Mouse (Mus musculus) inflammation-experienced regulatory T-cells, adult 6 months (primary cell): ENCODE measurements at regions not wholly inside any gene's neighbourhood (a gene's known extent, or its start where the extent isn't known, plus 50 kb on each side); places are given as distances from the start of the nearest gene placed in this dataset.

ENCODE experiments used
- ATAC-seq: one replicate; pipeline ENCODE4 v1.8.0; 2017

- no peak for ATAC-seq
These were observed 923.2 kb upstream of the Gm7489 start for GRCm38 (mm10) chr15:52961491-52961890.

GRCm38 (mm10) chr15:52963918-52964317 lies 920.8 kb upstream of the Gm7489 start:
- ATAC-seq = no peak

GRCm38 (mm10) chr15:52964403-52964802 lies 920.3 kb upstream of the Gm7489 start:
- ATAC-seq = no peak

GRCm38 (mm10) chr15:52967801-52968235 lies 916.9 kb upstream of the Gm7489 start:
- ATAC-seq = no peak

GRCm38 (mm10) chr15:52982821-52983220 lies 901.9 kb upstream of the Gm7489 start:
- no peak for ATAC-seq

- ATAC-seq = peak; percentile 48
These were observed 894.1 kb upstream of the Gm7489 start for GRCm38 (mm10) chr15:52990580-52990979.

- no peak for ATAC-seq
These were observed 890.4 kb upstream of the Gm7489 start for GRCm38 (mm10) chr15:52994351-52994750.

GRCm38 (mm10) chr15:52999200-52999599 lies 885.5 kb upstream of the Gm7489 start:
- no peak for ATAC-seq

GRCm38 (mm10) chr15:52999776-53000175 lies 884.9 kb upstream of the Gm7489 start:
- ATAC-seq = no peak

GRCm38 (mm10) chr15:53001429-53001828 lies 883.3 kb upstream of the Gm7489 start:
- ATAC-seq = no peak

GRCm38 (mm10) chr15:53001964-53002363 lies 882.7 kb upstream of the Gm7489 start:
- no peak for ATAC-seq

GRCm38 (mm10) chr15:53004078-53004477 lies 880.6 kb upstream of the Gm7489 start:
- no peak for ATAC-seq

- ATAC-seq = no peak
These were observed 877.9 kb upstream of the Gm7489 start for GRCm38 (mm10) chr15:53006844-53007243.

GRCm38 (mm10) chr15:53009337-53009736 lies 875.4 kb upstream of the Gm7489 start:
- no peak for ATAC-seq
